Mouse (Mus musculus): ENCODE measurements around the gene Sec61a2. TPM values are rescaled to one million over a fixed set of nuclear protein-coding genes. Genes with fewer than 3 reads are reported as not detected.

Sec61a2 gene
- total and polyA plus RNA-seq, 3 experiments = 20.8 to 53.5 (median 44.6) TPM

GRCm38 (mm10) chr2:5941861-5942415 is 46.7 kb upstream of the Sec61a2 start:
- no peak overlapping the region for H3K27ac ChIP-seq (ENCODE audit: insufficient read depth, low read depth)
- dilution Hi-C loops (cut with MboI; ENCODE audit: extremely low pct_ligation_motif_present, extremely low pct_unique_long_range_greater_than_20kb, low sequenced_read_pairs) = no loop called here
- no peak overlapping the region for H3K4me3 ChIP-seq (replicated peaks in 1 of 3; ENCODE audit: low read depth in 2 of 3, low read length in 2 of 3, poor library complexity in 1 of 3)

GRCm38 (mm10) chr2:5940936-5941335 is 45.7 kb upstream of the Sec61a2 start:
- no peaks in the 10 kb centered on the region for H3K4me1 ChIP-seq (ENCODE audit: control insufficient read depth in 1 of 2, insufficient read depth in 2 of 2)
- H3K4me2 ChIP-seq (ENCODE audit: insufficient read depth, low read depth, poor library complexity, severe bottlenecking) = no peak overlapping the region
- H3K9me3 ChIP-seq (replicated peaks; ENCODE audit: low read length) = no peaks in the 10 kb centered on the region
- H3K4me3 ChIP-seq (replicated peaks in 1 of 3; ENCODE audit: low read depth in 2 of 3, low read length in 2 of 3, poor library complexity in 1 of 3) = no peak overlapping the region
- no peaks in the 10 kb centered on the region for H3K79me2 ChIP-seq (replicated peaks; ENCODE audit: control insufficient read depth, extremely low read depth, insufficient read depth, poor library complexity, severe bottlenecking)
- in situ Hi-C loops (cut with MboI; ENCODE audit: low pct_ligation_motif_present, low pct_unique_long_range_greater_than_20kb, low sequenced_read_pairs) (no loop called here), dilution Hi-C loops (cut with MboI; ENCODE audit: extremely low pct_ligation_motif_present, extremely low pct_unique_long_range_greater_than_20kb, low sequenced_read_pairs) (no loop called here)
- DNase-seq (ENCODE audit: extremely low read depth) = no peak
- no peaks in the 10 kb centered on the region for H3K36me3 ChIP-seq (replicated peaks in 1 of 2; ENCODE audit: control insufficient read depth in 1 of 2, insufficient read depth in 1 of 2, low read length in 1 of 2)
- H3K27me3 ChIP-seq (replicated peaks) = no peaks in the 10 kb centered on the region
- no peak for TF ChIP-seq NRF1 (IDR thresholded peaks at IDR 0.05; ENCODE audit: low read depth, low read length)
- TF ChIP-seq NELFE (IDR thresholded peaks at IDR 0.05; ENCODE audit: low read depth, low read length) = no peak
- no peak for TF ChIP-seq GABPA (IDR thresholded peaks at IDR 0.05; ENCODE audit: insufficient replicate concordance, low read depth, low read length)
- no peak for TF ChIP-seq CHD2 (IDR thresholded peaks at IDR 0.05; ENCODE audit: low read length)
- no peak for TF ChIP-seq USF1 (IDR thresholded peaks at IDR 0.05; ENCODE audit: low read depth, low read length)
- no peak for TF ChIP-seq POLR2AphosphoS2 (IDR thresholded peaks at IDR 0.05; ENCODE audit: low read depth, low read length)
- TF ChIP-seq RAD21 (IDR thresholded peaks at IDR 0.05; ENCODE audit: low read depth, low read length) = no peak
- no peak overlapping the region for H3K9ac ChIP-seq (ENCODE audit: insufficient read depth, low read depth)
- H3K27ac ChIP-seq (ENCODE audit: insufficient read depth, low read depth) = no peak overlapping the region

More at GRCm38 (mm10) chr2:5941861-5942415, 46.7 kb upstream of the Sec61a2 start:
- no peak overlapping the region for H3K9ac ChIP-seq (ENCODE audit: insufficient read depth, low read depth)
- H3K79me2 ChIP-seq (replicated peaks; ENCODE audit: control insufficient read depth, extremely low read depth, insufficient read depth, poor library complexity, severe bottlenecking) = no peaks in the 10 kb centered on the region
- no peaks in the 10 kb centered on the region for H3K4me1 ChIP-seq (ENCODE audit: control insufficient read depth in 1 of 2, insufficient read depth in 2 of 2)
- no peaks in the 10 kb centered on the region for H3K36me3 ChIP-seq (replicated peaks in 1 of 2; ENCODE audit: control insufficient read depth in 1 of 2, insufficient read depth in 1 of 2, low read length in 1 of 2)
- no peaks in the 10 kb centered on the region for H3K9me3 ChIP-seq (replicated peaks; ENCODE audit: low read length)
- H3K4me2 ChIP-seq (ENCODE audit: insufficient read depth, low read depth, poor library complexity, severe bottlenecking) = no peak overlapping the region
- in situ Hi-C loops (cut with MboI; ENCODE audit: low pct_ligation_motif_present, low pct_unique_long_range_greater_than_20kb, low sequenced_read_pairs) = no loop called here
- TF ChIP-seq IRF4 (IDR thresholded peaks at IDR 0.05; ENCODE audit: low read depth, low read length) (no peak), POLR2AphosphoS2 (IDR thresholded peaks at IDR 0.05; ENCODE audit: low read depth, low read length) (no peak), MAX (IDR thresholded peaks at IDR 0.05; ENCODE audit: low read length) (no peak), MYC (IDR thresholded peaks at IDR 0.05; ENCODE audit: low read depth, low read length) (no peak), CHD1 (IDR thresholded peaks at IDR 0.05; ENCODE audit: low read depth, low read length) (no peak), SIN3A (IDR thresholded peaks at IDR 0.05; ENCODE audit: low read length) (no peak), SMC3 (IDR thresholded peaks at IDR 0.05; ENCODE audit: low read depth, low read length) (no peak), GABPA (IDR thresholded peaks at IDR 0.05; ENCODE audit: insufficient replicate concordance, low read depth, low read length) (no peak), NELFE (IDR thresholded peaks at IDR 0.05; ENCODE audit: low read depth, low read length) (no peak), ZMIZ1 (IDR thresholded peaks at IDR 0.05; ENCODE audit: low read depth, low read length) (no peak), MAFK (IDR thresholded peaks at IDR 0.05; ENCODE audit: insufficient replicate concordance, low read length) (no peak), MAZ (IDR thresholded peaks at IDR 0.05; ENCODE audit: low read depth, low read length) (no peak), TBP (conservative IDR thresholded peaks at IDR 0.05; ENCODE audit: low read depth, low read length) (no peak), PAX5 (IDR thresholded peaks at IDR 0.05; ENCODE audit: low read length) (no peak)
- no peaks in the 10 kb centered on the region for H3K27me3 ChIP-seq (replicated peaks)
- DNase-seq (ENCODE audit: extremely low read depth) = no peak

Measured in CH12.LX (cell line).